Mouse (Mus musculus) thymus, postnatal 4 days (tissue): ENCODE data around the gene Gipc2.

Experiments
- DNase-seq: peaks from one replicate; pipeline ENCODE4 v3.0.0; 2021

Gene Gipc2

GRCm38 (mm10) chr3:152189306-152189705 is 23.3 kb upstream of the Gipc2 start:
- DNase-seq, result no peak

- no peak for DNase-seq
These were observed 20.1 kb upstream of the Gipc2 start for GRCm38 (mm10) chr3:152186106-152186505.

GRCm38 (mm10) chr3:152183522-152183921 is 17.5 kb upstream of the Gipc2 start:
- no peak for DNase-seq

GRCm38 (mm10) chr3:152180624-152181023 is 14.6 kb upstream of the Gipc2 start:
- no peak for DNase-seq

- DNase-seq, result no peak
These were observed 13.3 kb upstream of the Gipc2 start for GRCm38 (mm10) chr3:152179285-152179684.

- no peak for DNase-seq
These were observed 12.8 kb upstream of the Gipc2 start for GRCm38 (mm10) chr3:152178816-152179215.

GRCm38 (mm10) chr3:152172322-152172935 is 6.4 kb upstream of the Gipc2 start:
- DNase-seq, result no peak

- DNase-seq, result no peak
These were observed 5.8 kb upstream of the Gipc2 start for GRCm38 (mm10) chr3:152171862-152172261.

GRCm38 (mm10) chr3:152171236-152171635 is 5.2 kb upstream of the Gipc2 start:
- DNase-seq, result no peak

- DNase-seq, result no peak
These were observed 4.4 kb upstream of the Gipc2 start for GRCm38 (mm10) chr3:152170407-152170806.

GRCm38 (mm10) chr3:152168007-152168406 is 2.0 kb upstream of the Gipc2 start:
- no peak for DNase-seq

GRCm38 (mm10) chr3:152166699-152167451 is 845 bp upstream of the Gipc2 start:
- no peak for DNase-seq

- DNase-seq, result peak; percentile 54
These were observed 505 bp downstream of the Gipc2 start for GRCm38 (mm10) chr3:152165351-152166098.

GRCm38 (mm10) chr3:152165014-152165350 is 1.0 kb downstream of the Gipc2 start:
- DNase-seq, result no peak

GRCm38 (mm10) chr3:152163320-152163719 is 2.7 kb downstream of the Gipc2 start:
- DNase-seq, result no peak

- peak; percentile 27 for DNase-seq
These were observed 5.4 kb downstream of the Gipc2 start for GRCm38 (mm10) chr3:152160607-152161006.

- DNase-seq, result no peak
These were observed 6.7 kb downstream of the Gipc2 start for GRCm38 (mm10) chr3:152159321-152159720.

- no peak for DNase-seq
These were observed 7.4 kb downstream of the Gipc2 start for GRCm38 (mm10) chr3:152158344-152159291.

GRCm38 (mm10) chr3:152156816-152157496 is 9.1 kb downstream of the Gipc2 start:
- no peak for DNase-seq

GRCm38 (mm10) chr3:152155296-152155948 is 10.6 kb downstream of the Gipc2 start:
- DNase-seq, result no peak

- DNase-seq, result no peak
These were observed 11.9 kb downstream of the Gipc2 start for GRCm38 (mm10) chr3:152154095-152154494.

GRCm38 (mm10) chr3:152153152-152153551 is 12.9 kb downstream of the Gipc2 start:
- no peak for DNase-seq
